Mouse (Mus musculus) stomach, postnatal 0 days (tissue): ENCODE results near the gene Slc27a2. TPM values are rescaled to one million over a fixed set of nuclear protein-coding genes. Genes with fewer than 3 reads are reported as not detected.

ENCODE experiments used
- ATAC-seq: fragments of 200-750 bp; cut with Nextera tagmentation; 2 replicates; pipeline ENCODE4 v1.8.0; 2017; ENCODE audit not compliant: low FRiP score, low TSS enrichment
- DNase-seq: peaks from one replicate; pipeline ENCODE4 v3.0.0-alpha.2; 2016; ENCODE audit warnings: low spot score
- H3K27ac ChIP-seq: fragments of 300-500 bp; sonication (generic); replicated peaks from 2 replicates; pipeline ENCODE4 v1.5.1; 2014; ENCODE audit warnings: mild to moderate bottlenecking, control low read depth
- H3K27me3 ChIP-seq: fragments of 300-500 bp; sonication (generic); 2 replicates; pipeline ENCODE4 v1.6.1; 2014; ENCODE audit warnings: low read length; ENCODE audit not compliant: control insufficient read depth, insufficient read depth
- H3K36me3 ChIP-seq: fragments of 300-500 bp; sonication (generic); 2 replicates; pipeline ENCODE4 v1.6.1; 2014; ENCODE audit warnings: low read length, mixed read lengths; ENCODE audit not compliant: control insufficient read depth, insufficient read depth
- H3K4me1 ChIP-seq: fragments of 300-500 bp; sonication (generic); replicated peaks from 2 replicates; pipeline ENCODE4 v1.6.1; 2014; ENCODE audit warnings: antibody characterized with exemption; ENCODE audit not compliant: control insufficient read depth, insufficient read depth
- H3K4me2 ChIP-seq: fragments of 300-500 bp; sonication (generic); replicated peaks from 2 replicates; pipeline ENCODE4 v1.6.1; 2014; ENCODE audit warnings: low read depth, mild to moderate bottlenecking, control low read depth, moderate library complexity
- H3K4me3 ChIP-seq: fragments of 300-500 bp; sonication (generic); 2 replicates; pipeline ENCODE4 v1.5.1; 2014; ENCODE audit warnings: low read depth, low read length, control low read depth
- H3K9ac ChIP-seq: fragments of 300-500 bp; sonication (generic); 2 replicates; pipeline ENCODE4 v1.6.1; 2014; ENCODE audit warnings: mild to moderate bottlenecking, low read length, control low read depth, mixed read lengths
- H3K9me3 ChIP-seq: fragments of 300-500 bp; sonication (generic); 2 replicates; pipeline ENCODE4 v1.6.1; 2016; ENCODE audit warnings: low read length; ENCODE audit not compliant: control insufficient read depth
- CTCF ChIP-seq: IDR thresholded peaks from 2 replicates; pipeline ENCODE4 v1.5.1; 2016; ENCODE audit warnings: antibody characterized with exemption, low read depth, mild to moderate bottlenecking, moderate library complexity
- EP300 ChIP-seq: optimal IDR thresholded peaks from 2 replicates; pipeline ENCODE3; 2016; ENCODE audit warnings: antibody characterized with exemption
- WGBS: fragments of 180-500 bp; shearing (Covaris S2); extraction: QIAGEN DNeasy Blood & Tissue Kit; methylation state at CpG from one replicate; pipeline ENCODE4 v1.1.7; 2014; 5-methylcytosine and 5-hydroxymethylcytosine counted together
- polyA plus RNA-seq: library from polyadenylated mRNA; unstranded; fragments of >200 nt; fragmentation: Nextera tagmentation; extraction: Ambion mirVana; gene quantifications from 2 replicates; pipeline ENCODE4 v1.2.1, GENCODE M21; 2015

The Slc27a2 gene
- polyA plus RNA-seq, 1 experiment from 2014 or later: 1.1 TPM

GRCm38 (mm10) chr2:126635939-126636823 is 84.0 kb downstream of the Slc27a2 start:
- DNase-seq (no peak), ATAC-seq (no peak)
- Histone ChIP-seq H3K9ac (no peak overlapping the region), H3K36me3 (0 out of 2 replicates have a peak, but pooled peaks cover 2% of the 10 kb centered on the region), H3K9me3 (no peaks in the 10 kb centered on the region), H3K4me2 (no peak overlapping the region), H3K27ac (no peak overlapping the region), H3K4me3 (no peak overlapping the region), H3K27me3 (no peaks in the 10 kb centered on the region), H3K4me1 (no peaks in the 10 kb centered on the region)
- WGBS: 68% methylated on average over 12 of the region's 12 CpGs
- TF ChIP-seq EP300 (no peak), CTCF (no peak)

Other genes with a start within 250 kb of the Slc27a2 start
- gene Atp8b4, start 51.7 kb upstream of the Slc27a2 start, polyA plus RNA-seq: 0.07 TPM in 2 replicates
- gene Hdc, start 66.9 kb downstream of the Slc27a2 start, polyA plus RNA-seq: 2.9 and 3.4 TPM in 2 replicates
- gene Gabpb1, start 123.9 kb downstream of the Slc27a2 start, polyA plus RNA-seq: 15.9 and 17.1 TPM in 2 replicates
- 19.1 and 19.2 TPM in 2 replicates for gene Usp8, start 154.9 kb downstream of the Slc27a2 start, polyA plus RNA-seq
- 2.1 and 2.3 TPM in 2 replicates for gene Usp50, start 231.1 kb downstream of the Slc27a2 start, polyA plus RNA-seq